Mouse (Mus musculus): ENCODE data around the gene Hmga1b. TPM values are rescaled to one million over a fixed set of nuclear protein-coding genes. Genes with fewer than 3 reads are reported as not detected.
"Not testable (repeated sequence)": the region's sequence is repeated elsewhere in the genome, so short reads cannot be mapped to it uniquely, and the experiment has no call there.

The Hmga1b gene
- polyA plus RNA-seq, 1 experiment from 2014 or later = 8.2 TPM

- peak; percentile 79 for ATAC-seq (ENCODE audit: low FRiP score)
- WGBS = 28% methylated on average over 15 of the region's 15 CpGs
These were observed 13.3 kb downstream of the Hmga1b start for GRCm38 (mm10) chr11:120775774-120776469.

GRCm38 (mm10) chr11:120777123-120777522 is 14.5 kb downstream of the Hmga1b start:
- H3K9ac ChIP-seq (ENCODE audit: low read length) = no peak overlapping the region
- H3K4me1 ChIP-seq (ENCODE audit: control insufficient read depth, insufficient read depth, low read length) = no peaks in the 10 kb centered on the region; the same call in 1 of the 2 replicates
- WGBS = 36% methylated on average over 6 of the region's 6 CpGs
- H3K4me2 ChIP-seq = no peak overlapping the region
- H3K27ac ChIP-seq (ENCODE audit: low read depth, low read length) = no peak overlapping the region
- H3K36me3 ChIP-seq (ENCODE audit: control insufficient read depth, insufficient read depth, low read length) = no peaks in the 10 kb centered on the region; the same call in 1 of the 2 replicates
- DNase-seq (ENCODE audit: low spot score, missing footprints) = peak; percentile 61
- H3K27me3 ChIP-seq (ENCODE audit: control insufficient read depth, insufficient read depth, low read length) = no peaks in the 10 kb centered on the region
- H3K9me3 ChIP-seq (ENCODE audit: control insufficient read depth, low read length) = no peaks in the 10 kb centered on the region
- no peak for ATAC-seq (ENCODE audit: low FRiP score)
- no peak overlapping the region for H3K4me3 ChIP-seq (ENCODE audit: low read depth, low read length)

More at GRCm38 (mm10) chr11:120775774-120776469, 13.3 kb downstream of the Hmga1b start:
- peak; percentile 99 for DNase-seq (ENCODE audit: low spot score, missing footprints)
- Histone ChIP-seq H3K36me3 (ENCODE audit: control insufficient read depth, insufficient read depth, low read length) (no peaks in the 10 kb centered on the region), H3K27me3 (ENCODE audit: control insufficient read depth, insufficient read depth, low read length) (no peaks in the 10 kb centered on the region), H3K4me3 (ENCODE audit: low read depth, low read length) (no peak overlapping the region), H3K4me2 (no peak overlapping the region), H3K9me3 (ENCODE audit: control insufficient read depth, low read length) (no peaks in the 10 kb centered on the region), H3K27ac (ENCODE audit: low read depth, low read length) (no peak overlapping the region), H3K4me1 (ENCODE audit: control insufficient read depth, insufficient read depth, low read length) (no peaks in the 10 kb centered on the region; the same call in 1 of the 2 replicates), H3K9ac (ENCODE audit: low read length) (no peak overlapping the region)

DNA sequence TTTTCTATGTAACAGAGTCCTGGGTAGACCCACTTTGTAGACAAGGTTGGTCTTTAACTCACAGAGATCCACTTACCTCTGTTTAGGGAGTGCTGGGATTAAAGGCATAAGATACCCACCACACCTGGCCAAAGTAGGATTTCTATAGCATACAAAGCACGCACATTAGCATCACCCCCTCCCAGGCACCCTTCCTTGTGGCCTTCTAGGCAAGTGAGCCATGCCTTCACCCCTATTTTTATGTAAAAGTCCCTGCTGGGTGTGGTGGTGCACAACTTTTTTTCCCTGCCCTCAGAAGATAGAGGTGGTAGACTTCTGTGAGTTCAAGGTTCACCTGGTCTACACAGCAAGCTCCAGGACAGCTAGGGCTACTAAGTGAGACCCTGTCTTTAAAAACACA is 17.3 kb downstream of the Hmga1b start:
- no peak overlapping the region for H3K9ac ChIP-seq (ENCODE audit: low read length)
- peaks cover 9% of the 10 kb centered on the region for H3K4me1 ChIP-seq (ENCODE audit: control insufficient read depth, insufficient read depth, low read length)
- WGBS = 66% methylated on average over 1 of the region's 1 CpGs
- ATAC-seq (ENCODE audit: low FRiP score) (no peak), DNase-seq (ENCODE audit: low spot score, missing footprints) (no peak)
- H3K36me3 ChIP-seq (ENCODE audit: control insufficient read depth, insufficient read depth, low read length) = no peaks in the 10 kb centered on the region; the same call in 1 of the 2 replicates
- no peak overlapping the region for H3K27ac ChIP-seq (ENCODE audit: low read depth, low read length)
- no peaks in the 10 kb centered on the region for H3K27me3 ChIP-seq (ENCODE audit: control insufficient read depth, insufficient read depth, low read length)
- no peaks in the 10 kb centered on the region for H3K9me3 ChIP-seq (ENCODE audit: control insufficient read depth, low read length)
- no peak overlapping the region for H3K4me2 ChIP-seq
- H3K4me3 ChIP-seq (ENCODE audit: low read depth, low read length) = no peak overlapping the region

DNA sequence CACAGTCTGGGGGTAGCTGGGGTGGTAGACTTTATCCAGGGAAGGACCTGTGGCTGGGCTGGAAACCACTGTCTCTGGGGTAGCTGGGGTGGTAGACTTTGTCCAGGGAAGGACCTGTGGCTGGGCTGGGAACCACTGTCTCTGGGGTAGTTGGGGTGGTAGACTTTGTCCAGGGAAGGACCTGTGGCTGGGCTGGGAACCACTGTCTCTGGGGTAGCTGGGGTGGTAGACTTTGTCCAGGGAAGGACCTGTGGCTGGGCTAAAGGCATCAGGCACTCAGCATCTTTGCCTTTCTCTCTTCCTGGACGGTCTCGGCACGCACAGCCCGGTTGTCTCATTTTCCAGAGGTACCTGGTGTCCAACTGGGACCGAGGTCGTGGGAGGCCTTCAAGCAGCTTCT is 18.8 kb downstream of the Hmga1b start:
- not testable (repeated sequence) for DNase-seq (ENCODE audit: low spot score, missing footprints); H3K9me3 ChIP-seq (ENCODE audit: control insufficient read depth, low read length); H3K9ac ChIP-seq (ENCODE audit: low read length); H3K4me2 ChIP-seq; H3K36me3 ChIP-seq (ENCODE audit: control insufficient read depth, insufficient read depth, low read length); H3K27ac ChIP-seq (ENCODE audit: low read depth, low read length); ATAC-seq (ENCODE audit: low FRiP score); H3K4me3 ChIP-seq (ENCODE audit: low read depth, low read length); H3K27me3 ChIP-seq (ENCODE audit: control insufficient read depth, insufficient read depth, low read length)
- 93% methylated on average over 6 of the region's 6 CpGs for WGBS
- peaks cover 15% of the 10 kb centered on the region for H3K4me1 ChIP-seq (ENCODE audit: control insufficient read depth, insufficient read depth, low read length)

- H3K27ac ChIP-seq (ENCODE audit: low read depth, low read length) = peak overlapping the region; percentile 40; the same call in 1 of the 2 replicates
- H3K9me3 ChIP-seq (ENCODE audit: control insufficient read depth, low read length) = no peaks in the 10 kb centered on the region
- DNase-seq (ENCODE audit: low spot score, missing footprints) = peak; percentile 94
- peak; percentile 41; the same call in 1 of the 2 replicates for ATAC-seq (ENCODE audit: low FRiP score)
- 2% methylated on average over 42 of the region's 42 CpGs for WGBS
- H3K36me3 ChIP-seq (ENCODE audit: control insufficient read depth, insufficient read depth, low read length) = no peaks in the 10 kb centered on the region; the same call in 1 of the 2 replicates
- H3K4me2 ChIP-seq = peak overlapping the region; percentile 97
- no peaks in the 10 kb centered on the region for H3K27me3 ChIP-seq (ENCODE audit: control insufficient read depth, insufficient read depth, low read length)
- H3K4me1 ChIP-seq (ENCODE audit: control insufficient read depth, insufficient read depth, low read length) = peaks cover 15% of the 10 kb centered on the region
- peak overlapping the region; percentile 99 for H3K4me3 ChIP-seq (ENCODE audit: low read depth, low read length)
- peak overlapping the region; percentile 91 for H3K9ac ChIP-seq (ENCODE audit: low read length)
These were observed 21.0 kb downstream of the Hmga1b start for GRCm38 (mm10) chr11:120783426-120784063.

- Histone ChIP-seq H3K36me3 (ENCODE audit: control insufficient read depth, insufficient read depth, low read length) (peaks cover 3% of the 10 kb centered on the region), H3K9ac (ENCODE audit: low read length) (peak within 1 kb of the TSS; percentile 91), H3K9me3 (ENCODE audit: control insufficient read depth, low read length) (no peaks in the 10 kb centered on the region), H3K4me3 (ENCODE audit: low read depth, low read length) (peak within 1 kb of the TSS; percentile 99), H3K4me1 (ENCODE audit: control insufficient read depth, insufficient read depth, low read length) (peaks cover 15% of the 10 kb centered on the region), H3K27me3 (ENCODE audit: control insufficient read depth, insufficient read depth, low read length) (no peaks in the 10 kb centered on the region), H3K27ac (ENCODE audit: low read depth, low read length) (peak within 1 kb of the TSS; percentile 40; the same call in 1 of the 2 replicates), H3K4me2 (peak within 1 kb of the TSS; percentile 97)
- WGBS = under 1% methylated on average over 89 of the region's 107 CpGs
- DNase-seq (ENCODE audit: low spot score, missing footprints) = peak; percentile 96
- peak; percentile 86 for ATAC-seq (ENCODE audit: low FRiP score)
These were observed 21.6 kb downstream of the Hmga1b start, which contains the start of the genes Rfng and Gps1 for GRCm38 (mm10) chr11:120784064-120784791. TSS of gene Rfng (minus strand) at chr11:120784207. TSS of gene Gps1 (plus strand) at chr11:120784272.

- ATAC-seq (ENCODE audit: low FRiP score) = no peak
- peak overlapping the region; percentile 91 for H3K9ac ChIP-seq (ENCODE audit: low read length)
- peak overlapping the region; percentile 97 for H3K4me2 ChIP-seq
- no peaks in the 10 kb centered on the region for H3K27me3 ChIP-seq (ENCODE audit: control insufficient read depth, insufficient read depth, low read length)
- H3K4me1 ChIP-seq (ENCODE audit: control insufficient read depth, insufficient read depth, low read length) = peaks cover 15% of the 10 kb centered on the region
- peaks cover 12% of the 10 kb centered on the region for H3K36me3 ChIP-seq (ENCODE audit: control insufficient read depth, insufficient read depth, low read length)
- WGBS = 42% methylated on average over 9 of the region's 9 CpGs
- H3K4me3 ChIP-seq (ENCODE audit: low read depth, low read length) = peak overlapping the region; percentile 99
- H3K27ac ChIP-seq (ENCODE audit: low read depth, low read length) = no peak overlapping the region
- DNase-seq (ENCODE audit: low spot score, missing footprints) = no peak
- no peaks in the 10 kb centered on the region for H3K9me3 ChIP-seq (ENCODE audit: control insufficient read depth, low read length)
These were observed 22.6 kb downstream of the Hmga1b start for GRCm38 (mm10) chr11:120785145-120785544.

- H3K4me1 ChIP-seq (ENCODE audit: control insufficient read depth, insufficient read depth, low read length); ATAC-seq (ENCODE audit: low FRiP score); H3K4me2 ChIP-seq; H3K4me3 ChIP-seq (ENCODE audit: low read depth, low read length); H3K9me3 ChIP-seq (ENCODE audit: control insufficient read depth, low read length); H3K27me3 ChIP-seq (ENCODE audit: control insufficient read depth, insufficient read depth, low read length); H3K9ac ChIP-seq (ENCODE audit: low read length); H3K27ac ChIP-seq (ENCODE audit: low read depth, low read length); DNase-seq (ENCODE audit: low spot score, missing footprints): not testable (repeated sequence)
- H3K36me3 ChIP-seq (ENCODE audit: control insufficient read depth, insufficient read depth, low read length) = peaks cover 27% of the 10 kb centered on the region
- 89% methylated on average over 9 of the region's 10 CpGs for WGBS
These were observed 25.9 kb downstream of the Hmga1b start for GRCm38 (mm10) chr11:120788460-120788859.
